Comparison of ENCODE assay signal across 9 mouse cellular contexts in genomic region chr5:32302991-32303921, GRCm38 (mm10).
DNase-seq lines count a peak whose midpoint lies in the region; ATAC-seq and TF ChIP-seq lines count a peak whose summit lies in the region.
"Had no signal": no experiment of that assay in that cellular context is flagged by ENCODE, and none has a peak within 500 bp of the region (broad histone marks: within the 10 kb centered on the region; RNA-seq: fewer than 3 reads in every experiment).

No protein-coding gene starts in this region.

- H3K27ac ChIP-seq in heart, embryonic 13.5 days (replicated peaks), result no peak overlapping the region
- no peak overlapping the region for H3K27ac ChIP-seq in kidney, postnatal 0 days
- no peak overlapping the region for H3K27ac ChIP-seq in liver, adult 2 months (replicated peaks; ENCODE audit: insufficient read depth, low read depth, low read length)

- peak; percentile 54; the same call in 1 of the 2 replicates for ATAC-seq in heart, embryonic 13.5 days (ENCODE audit: extremely low read depth, insufficient number of reproducible peaks, low FRiP score, low TSS enrichment)
- peak; percentile 82 for ATAC-seq in kidney, postnatal 0 days (replicated peaks; ENCODE audit: low FRiP score, low read depth)
- ATAC-seq: Patski had no signal

- H3K4me3 ChIP-seq in heart, embryonic 13.5 days, result peak overlapping the region; percentile 42
- H3K4me3 ChIP-seq in kidney, postnatal 0 days (replicated peaks; ENCODE audit: low read depth, low read length), result peak overlapping the region; percentile 29
- H3K4me3 ChIP-seq in liver, adult 2 months (ENCODE audit: insufficient read depth, low read depth, low read length), result no peak overlapping the region

- no peak for TF ChIP-seq POLR2A in liver, adult 2 months (IDR thresholded peaks at IDR 0.05; ENCODE audit: extremely low read depth, insufficient read depth, low read length)

- peak overlapping the region; percentile 72 for H3K9ac ChIP-seq in heart, embryonic 13.5 days
- H3K9ac ChIP-seq in kidney, postnatal 0 days (ENCODE audit: low read depth, low read length), result 0 out of 2 replicates have a peak overlapping the region, but pooled peaks have one; percentile 27
- H3K9ac ChIP-seq in liver, adult 2 months (ENCODE audit: low read depth, low read length), result no peak overlapping the region

- H3K36me3 ChIP-seq in heart, embryonic 13.5 days, result no peaks in the 10 kb centered on the region
- H3K36me3 ChIP-seq in kidney, postnatal 0 days (ENCODE audit: insufficient read depth, low read length), result no peaks in the 10 kb centered on the region
- H3K36me3 ChIP-seq in liver, adult 2 months (ENCODE audit: control insufficient read depth, insufficient read depth, low read length), result no peaks in the 10 kb centered on the region

- peak; percentile 14 to 40 for DNase-seq in heart, adult 18-20 months
- DNase-seq in heart, adult 11 months, result no peak
- DNase-seq in embryo, embryonic 9.5 days (ENCODE audit: extremely low spot score), result peak; percentile 79
- peak; percentile 84 for DNase-seq in kidney, postnatal 0 days (ENCODE audit: low spot score)
- peak; percentile 25 for DNase-seq in liver, adult 2 months (ENCODE audit: extremely low read depth, low read depth, low spot score)
- peak; percentile 66 for DNase-seq in neural tube, embryonic 10.5 days (ENCODE audit: extremely low spot score, low spot score)
- DNase-seq in testis, postnatal 14 days (ENCODE audit: low spot score), result peak; percentile 19

- no peaks in the 10 kb centered on the region for H3K79me2 ChIP-seq in liver, adult 2 months (ENCODE audit: control insufficient read depth, insufficient read depth, low read length)

- 12% methylated on average over 23 of the region's 23 CpGs for WGBS in heart, embryonic 13.5 days
- WGBS in kidney, postnatal 0 days, result 12% methylated on average over 23 of the region's 23 CpGs
- 23% methylated on average over 23 of the region's 23 CpGs for WGBS in liver, adult 2 months

- peak; percentile 89 for TF ChIP-seq CTCF in kidney, postnatal 0 days (IDR thresholded peaks at IDR 0.05; ENCODE audit: low read depth)
- peak; percentile 95 for TF ChIP-seq CTCF in liver, adult 2 months (IDR thresholded peaks at IDR 0.05; ENCODE audit: low read depth, low read length)

- H3K4me2 ChIP-seq in heart, embryonic 13.5 days, result peak overlapping the region; percentile 67
- H3K4me2 ChIP-seq in kidney, postnatal 0 days (ENCODE audit: low read length), result peak overlapping the region; percentile 57

- peaks cover 14% of the 10 kb centered on the region for H3K4me1 ChIP-seq in heart, embryonic 13.5 days
- H3K4me1 ChIP-seq in kidney, postnatal 0 days (replicated peaks; ENCODE audit: insufficient read depth, low read length), result peaks cover 7% of the 10 kb centered on the region; the same call in 1 of the 2 replicates
- H3K4me1 ChIP-seq in liver, adult 2 months (ENCODE audit: control insufficient read depth, insufficient read depth, low read length), result no peaks in the 10 kb centered on the region

- no peaks in the 10 kb centered on the region for H3K9me3 ChIP-seq in heart, embryonic 13.5 days
- H3K9me3 ChIP-seq in kidney, postnatal 0 days (replicated peaks; ENCODE audit: low read length), result no peaks in the 10 kb centered on the region

- H3K27me3 ChIP-seq in heart, embryonic 13.5 days (replicated peaks), result no peaks in the 10 kb centered on the region
- H3K27me3 ChIP-seq in kidney, postnatal 0 days (ENCODE audit: insufficient read depth, low read length), result no peaks in the 10 kb centered on the region
- H3K27me3 ChIP-seq in liver, adult 2 months (ENCODE audit: control insufficient read depth, insufficient read depth, low read length), result no peaks in the 10 kb centered on the region
- H3K27me3 ChIP-seq: Patski had no signal
